Mouse (Mus musculus): ENCODE data around the gene 4930447C04Rik.

DNA sequence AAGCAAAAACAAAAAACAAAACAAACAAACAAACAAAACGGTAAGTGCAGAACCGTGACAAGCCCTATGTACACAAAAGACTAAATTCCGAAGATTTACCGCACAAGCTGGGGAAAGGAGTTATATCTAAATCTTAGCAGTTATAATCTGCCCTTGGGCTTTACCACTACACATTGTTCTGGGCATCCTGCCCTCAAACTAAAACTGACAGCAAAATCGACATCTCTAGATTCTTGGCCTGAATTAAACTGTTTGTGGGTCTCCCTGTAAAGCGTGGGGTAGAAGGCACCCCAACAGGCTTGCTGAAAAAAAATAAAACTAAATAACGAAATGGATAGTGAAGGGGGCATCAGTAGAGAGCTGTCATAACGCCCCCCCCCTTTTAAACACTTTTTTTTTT, 3.8 kb downstream of the 4930447C04Rik start:
- TF ChIP-seq SRF (IDR thresholded peaks at IDR 0.05; ENCODE audit: control insufficient read depth, insufficient read length, low read depth): no peak
- no peak for TF ChIP-seq POLR2A (IDR thresholded peaks at IDR 0.05; ENCODE audit: insufficient read length, low read depth)
- no peak for TF ChIP-seq E2F4 (IDR thresholded peaks at IDR 0.05; ENCODE audit: insufficient read depth)
- TF ChIP-seq USF1 (IDR thresholded peaks at IDR 0.05; ENCODE audit: low read depth): no peak

Measured in myocyte (in vitro differentiated cells).